Mouse (Mus musculus) liver, embryonic 11.5 days (tissue): ENCODE measurements around the gene Cyb5b. TPM values are rescaled to one million over a fixed set of nuclear protein-coding genes. Genes with fewer than 3 reads are reported as not detected.

Experiments used
- ATAC-seq: fragments of 200-750 bp; cut with Nextera tagmentation; replicated peaks from 2 replicates; pipeline ENCODE4 v1.8.0; 2017; ENCODE audit warnings: moderate number of reproducible peaks, mild to moderate bottlenecking, moderate TSS enrichment, moderate library complexity; ENCODE audit not compliant: low FRiP score
- DNase-seq: peaks from one replicate; pipeline ENCODE4 v3.0.0-alpha.2; 2017; ENCODE audit warnings: low spot score
- H3K27ac ChIP-seq: fragments of 300-500 bp; sonication (generic); 2 replicates; pipeline ENCODE4 v1.5.1; 2014; ENCODE audit warnings: mild to moderate bottlenecking, low read depth, low read length, control low read depth
- H3K27me3 ChIP-seq: fragments of 300-500 bp; sonication (generic); replicated peaks from 2 replicates; pipeline ENCODE4 v1.6.1; 2014; ENCODE audit warnings: low read length, mixed read lengths; ENCODE audit not compliant: control insufficient read depth, insufficient read depth
- H3K36me3 ChIP-seq: fragments of 300-500 bp; sonication (generic); 2 replicates; pipeline ENCODE4 v1.6.1; 2014; ENCODE audit warnings: mild to moderate bottlenecking, low read length, moderate library complexity, mixed read lengths; ENCODE audit not compliant: control insufficient read depth, insufficient read depth
- H3K4me1 ChIP-seq: fragments of 300-500 bp; sonication (generic); replicated peaks from 2 replicates; pipeline ENCODE4 v1.6.1; 2014; ENCODE audit warnings: low read length, mixed read lengths; ENCODE audit not compliant: control insufficient read depth, insufficient read depth
- H3K4me2 ChIP-seq: fragments of 300-500 bp; sonication (generic); 2 replicates; pipeline ENCODE4 v1.6.1; 2014; ENCODE audit warnings: mild to moderate bottlenecking, control low read depth, moderate library complexity
- H3K4me3 ChIP-seq: fragments of 300-500 bp; sonication (generic); 2 replicates; pipeline ENCODE4 v1.5.1; 2014; ENCODE audit warnings: low read depth, low read length, control low read depth
- H3K9ac ChIP-seq: fragments of 300-500 bp; sonication (generic); 2 replicates; pipeline ENCODE4 v1.6.1; 2014; ENCODE audit warnings: low read depth, low read length, control low read depth
- H3K9me3 ChIP-seq: fragments of 300-500 bp; sonication (generic); 2 replicates; pipeline ENCODE4 v1.6.1; 2016; ENCODE audit warnings: low read length, inconsistent platforms, mixed read lengths; ENCODE audit not compliant: control insufficient read depth
- WGBS: fragments of 180-500 bp; shearing (Covaris S2); extraction: QIAGEN DNeasy Blood & Tissue Kit; methylation state at CpG from one replicate; pipeline ENCODE4 v1.1.7; 2014; 5-methylcytosine and 5-hydroxymethylcytosine counted together
- polyA plus RNA-seq: library from polyadenylated mRNA; unstranded; fragments of >200 nt; fragmentation: Nextera tagmentation; extraction: Ambion mirVana; gene quantifications from 2 replicates; pipeline ENCODE4 v1.2.1, GENCODE M21; 2014

Gene Cyb5b
- polyA plus RNA-seq, 1 experiment from 2014 or later, result 77.1 TPM

DNA sequence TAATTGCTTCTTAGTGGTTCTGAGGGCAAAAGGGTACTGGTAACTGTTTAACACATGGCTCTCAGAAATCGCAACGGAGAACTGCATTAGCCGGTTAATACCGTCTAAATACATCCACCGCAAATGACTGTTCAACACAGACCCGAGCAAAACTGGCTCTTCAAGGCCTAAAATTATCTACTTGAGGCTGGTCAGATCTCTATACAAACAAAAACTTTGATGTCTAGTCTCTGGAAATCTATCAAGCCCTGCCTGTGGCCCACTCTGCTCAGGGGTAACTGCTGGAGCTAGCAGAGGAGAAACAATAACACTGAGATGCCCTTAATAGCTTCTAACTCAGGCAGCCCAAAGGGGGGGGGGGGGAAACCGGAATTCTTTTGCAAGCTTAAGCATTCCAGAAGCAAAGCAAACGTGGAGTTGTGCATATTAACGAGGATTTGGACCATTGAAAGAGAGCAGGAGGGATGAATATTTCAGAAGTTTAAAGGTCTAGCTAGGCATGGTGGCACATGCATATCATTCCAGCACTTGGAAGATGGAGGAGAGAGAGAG lies 27.3 kb upstream of the Cyb5b start:
- no peak for ATAC-seq
- Histone ChIP-seq H3K9me3 (no peaks in the 10 kb centered on the region), H3K4me1 (peaks cover 3% of the 10 kb centered on the region; the same call in 1 of the 2 replicates), H3K27me3 (no peaks in the 10 kb centered on the region), H3K4me3 (no peak overlapping the region), H3K27ac (no peak overlapping the region), H3K4me2 (no peak overlapping the region), H3K36me3 (no peaks in the 10 kb centered on the region), H3K9ac (no peak overlapping the region)
- WGBS, result 43% methylated on average over 9 of the region's 9 CpGs
- no peak for DNase-seq

DNA sequence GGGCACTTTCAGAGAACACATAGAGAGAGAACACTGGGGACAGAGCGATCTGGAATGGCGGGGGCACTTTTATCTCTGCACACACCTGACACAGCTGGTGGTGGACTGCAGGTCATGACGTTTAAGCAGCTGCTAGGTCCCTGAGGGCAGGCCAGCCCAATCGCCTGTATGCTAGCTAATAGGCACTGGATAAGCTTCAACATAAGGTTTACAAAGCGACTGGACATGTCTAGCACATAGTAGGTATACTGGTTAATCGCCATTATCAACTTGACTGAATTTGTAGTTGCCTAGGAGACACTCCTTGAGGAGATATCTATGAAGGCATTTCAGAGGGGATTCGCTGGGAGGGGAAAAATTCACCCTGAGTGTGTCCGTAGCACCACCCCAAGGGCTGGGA lies 26.1 kb upstream of the Cyb5b start:
- H3K4me1 ChIP-seq, result no peaks in the 10 kb centered on the region
- no peaks in the 10 kb centered on the region for H3K9me3 ChIP-seq
- 64% methylated on average over 8 of the region's 8 CpGs for WGBS
- no peak overlapping the region for H3K9ac ChIP-seq
- no peak overlapping the region for H3K4me3 ChIP-seq
- no peaks in the 10 kb centered on the region for H3K27me3 ChIP-seq
- H3K4me2 ChIP-seq, result no peak overlapping the region
- no peak overlapping the region for H3K27ac ChIP-seq
- no peak for DNase-seq
- ATAC-seq, result no peak
- H3K36me3 ChIP-seq, result no peaks in the 10 kb centered on the region

DNA sequence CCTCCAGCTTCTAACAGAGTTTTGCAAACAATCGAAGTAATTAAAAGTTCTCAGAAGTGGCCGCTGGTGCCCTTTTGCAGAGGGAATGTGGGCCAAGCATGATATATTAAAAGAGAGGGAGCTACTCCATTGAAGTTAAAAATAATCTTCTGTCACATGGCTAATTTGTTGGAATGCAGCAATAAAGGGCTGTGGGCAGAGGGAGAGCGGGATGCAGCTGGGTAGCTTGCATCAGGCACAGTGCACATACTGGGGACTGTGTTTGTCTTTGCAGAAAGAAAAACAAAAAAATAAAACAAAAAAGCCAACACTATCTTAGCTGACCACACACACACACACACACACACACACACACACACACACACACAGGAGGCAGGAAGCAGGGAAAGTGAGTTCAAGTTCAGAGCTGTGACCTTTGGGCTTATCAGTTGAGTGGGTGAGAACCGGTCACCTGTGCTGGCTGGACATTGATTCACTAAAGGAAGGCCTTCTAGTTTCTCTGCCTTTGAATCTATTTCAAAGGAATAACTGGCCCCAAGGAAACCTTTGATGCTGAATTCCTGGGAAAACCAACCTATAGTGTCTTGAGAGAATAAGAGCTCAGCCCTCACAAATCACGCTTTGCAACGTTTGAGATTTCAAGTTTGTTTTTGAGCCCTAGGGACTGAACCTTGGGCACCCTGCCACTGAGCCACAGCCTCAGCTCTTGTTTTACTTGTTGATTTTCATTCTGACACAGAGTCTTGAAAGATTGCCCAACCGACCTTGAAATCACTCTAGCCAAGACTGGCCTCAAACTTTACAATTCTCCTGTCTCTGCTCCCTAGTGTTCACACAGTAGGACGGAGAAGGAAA lies 21.0 kb upstream of the Cyb5b start:
- DNase-seq (no peak), ATAC-seq (no peak)
- Histone ChIP-seq H3K9me3 (no peaks in the 10 kb centered on the region), H3K4me2 (no peak overlapping the region), H3K27me3 (no peaks in the 10 kb centered on the region), H3K4me1 (no peaks in the 10 kb centered on the region), H3K9ac (no peak overlapping the region), H3K36me3 (no peaks in the 10 kb centered on the region), H3K27ac (no peak overlapping the region), H3K4me3 (no peak overlapping the region)
- WGBS, result 70% methylated on average over 8 of the region's 8 CpGs

DNA sequence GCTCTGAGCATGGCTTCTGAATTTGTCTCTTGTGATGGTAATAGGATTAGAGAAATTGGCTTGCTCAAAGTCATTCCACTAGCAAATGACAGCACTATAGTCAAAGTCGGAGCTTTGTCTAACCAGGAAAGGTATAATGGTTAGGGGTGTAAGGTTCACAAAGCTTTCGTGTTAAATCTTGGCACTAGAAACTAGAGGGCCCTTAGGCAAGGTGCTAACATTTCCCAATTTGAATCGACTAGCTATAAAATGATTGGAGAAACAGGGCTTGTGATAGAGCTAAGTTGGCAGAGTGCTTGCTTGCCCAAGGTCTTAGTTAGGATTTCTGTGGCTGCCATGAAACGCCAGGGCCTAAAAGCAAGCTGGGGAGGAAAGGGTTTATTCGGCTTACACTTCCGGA lies 20.4 kb upstream of the Cyb5b start:
- Histone ChIP-seq H3K4me2 (no peak overlapping the region), H3K9ac (no peak overlapping the region), H3K27me3 (no peaks in the 10 kb centered on the region), H3K4me1 (no peaks in the 10 kb centered on the region), H3K36me3 (no peaks in the 10 kb centered on the region), H3K27ac (no peak overlapping the region), H3K9me3 (no peaks in the 10 kb centered on the region), H3K4me3 (no peak overlapping the region)
- 85% methylated on average over 6 of the region's 6 CpGs for WGBS
- DNase-seq (no peak), ATAC-seq (no peak)

DNA sequence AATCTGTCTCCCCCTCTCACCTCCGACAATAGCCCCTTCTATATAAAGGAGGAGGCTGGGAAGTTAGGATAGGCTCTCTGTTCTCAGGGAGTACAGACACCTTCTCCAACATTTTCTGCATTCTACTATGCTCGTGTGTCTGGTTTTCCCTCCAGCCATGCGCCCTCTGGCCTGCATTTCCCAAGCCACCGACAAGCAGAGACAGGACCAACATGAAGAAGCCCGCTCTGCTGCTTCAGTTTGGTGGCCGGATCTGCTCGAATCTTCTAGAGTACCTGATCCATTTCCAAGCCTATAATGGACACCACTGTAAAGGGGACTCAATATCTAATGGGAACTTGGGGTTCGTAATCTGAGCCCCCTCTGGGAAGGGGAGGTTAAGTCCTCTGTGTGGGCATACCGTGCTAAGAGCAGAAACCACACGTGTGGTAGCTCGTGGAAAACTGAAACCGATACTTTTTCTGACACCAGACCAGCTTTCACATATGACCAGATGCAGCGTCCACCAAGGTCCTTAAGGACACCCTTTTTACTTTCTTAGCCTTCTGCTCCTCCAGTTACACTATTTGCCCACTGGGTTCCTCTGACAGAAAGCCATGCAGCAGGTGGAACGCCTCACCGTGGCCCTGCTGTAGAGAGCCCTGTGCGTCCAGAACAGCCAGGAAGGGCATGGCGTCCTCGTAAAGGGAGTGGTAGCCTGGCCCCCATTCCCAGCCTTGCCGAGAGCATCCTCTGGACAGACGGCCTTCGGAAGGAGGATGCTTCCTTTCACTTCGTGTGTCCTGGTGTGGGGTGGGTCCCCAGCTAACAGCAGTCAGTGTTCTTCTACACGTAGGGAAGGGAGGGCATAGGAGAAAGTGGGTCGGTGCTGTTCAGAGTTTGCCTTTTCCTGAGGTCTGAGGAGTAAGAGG lies 17.6 kb upstream of the Cyb5b start:
- 81% methylated on average over 24 of the region's 24 CpGs for WGBS
- no peak overlapping the region for H3K27ac ChIP-seq
- H3K9me3 ChIP-seq, result no peaks in the 10 kb centered on the region
- no peak for ATAC-seq
- no peak overlapping the region for H3K4me3 ChIP-seq
- H3K27me3 ChIP-seq, result no peaks in the 10 kb centered on the region
- H3K9ac ChIP-seq, result no peak overlapping the region
- H3K4me2 ChIP-seq, result no peak overlapping the region
- DNase-seq, result no peak
- no peaks in the 10 kb centered on the region for H3K4me1 ChIP-seq
- H3K36me3 ChIP-seq, result no peaks in the 10 kb centered on the region

DNA sequence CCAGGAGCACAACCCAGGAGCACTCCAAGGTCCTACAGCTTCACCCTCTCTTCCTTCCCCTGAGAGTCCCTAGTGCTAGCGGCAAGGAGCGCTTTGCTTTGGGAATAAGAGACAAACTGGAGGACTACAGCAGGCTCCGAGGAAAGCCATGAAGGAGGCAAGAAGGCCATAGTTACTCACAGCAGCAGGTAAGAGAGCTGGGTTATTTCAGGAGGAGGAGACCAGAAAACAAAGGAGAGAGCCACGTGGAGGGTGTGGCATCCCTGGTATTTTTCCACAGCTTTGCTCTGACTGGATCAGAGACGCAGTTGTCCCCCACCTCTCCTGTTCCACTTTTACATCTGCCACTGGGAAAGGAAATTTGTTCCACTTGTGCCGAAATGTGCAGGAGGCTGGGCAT lies 16.6 kb upstream of the Cyb5b start:
- Histone ChIP-seq H3K36me3 (no peaks in the 10 kb centered on the region), H3K4me3 (no peak overlapping the region), H3K4me2 (no peak overlapping the region), H3K9ac (no peak overlapping the region), H3K27me3 (no peaks in the 10 kb centered on the region), H3K9me3 (no peaks in the 10 kb centered on the region), H3K27ac (no peak overlapping the region), H3K4me1 (no peaks in the 10 kb centered on the region)
- DNase-seq, result no peak
- no peak for ATAC-seq
- WGBS, result 65% methylated on average over 6 of the region's 6 CpGs

DNA sequence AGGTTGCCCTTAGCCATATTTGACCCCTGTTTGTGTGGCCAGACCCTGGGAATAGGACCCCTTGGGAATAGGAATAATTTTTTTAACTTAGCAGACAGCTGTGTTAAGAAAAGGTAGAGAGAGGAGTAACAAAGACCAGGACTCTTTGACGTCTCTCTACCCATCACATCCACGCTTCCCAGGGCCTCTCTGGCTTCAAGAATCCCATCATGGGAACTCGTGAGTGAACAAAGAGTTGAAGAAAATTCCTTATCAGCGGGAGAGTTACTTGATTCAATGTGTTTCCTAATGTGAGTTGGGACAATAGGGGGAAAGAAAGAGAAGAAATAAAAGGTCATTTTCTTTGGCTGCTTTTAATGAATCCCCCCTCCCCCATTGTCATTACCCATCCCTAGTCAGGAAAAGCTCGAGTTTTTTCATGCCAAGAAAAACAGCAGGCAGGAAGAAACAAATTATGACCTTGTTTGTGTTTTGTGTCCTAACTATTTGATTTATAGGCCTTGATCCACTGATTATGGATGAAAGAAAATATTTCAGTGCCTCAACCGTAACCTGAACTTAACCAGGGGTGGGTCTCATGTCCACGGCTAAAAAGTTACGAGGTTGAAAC lies 14.3 kb upstream of the Cyb5b start:
- Histone ChIP-seq H3K36me3 (no peaks in the 10 kb centered on the region), H3K27me3 (no peaks in the 10 kb centered on the region), H3K4me1 (peaks cover 10% of the 10 kb centered on the region), H3K4me2 (no peak overlapping the region), H3K4me3 (no peak overlapping the region), H3K9ac (no peak overlapping the region), H3K9me3 (no peaks in the 10 kb centered on the region), H3K27ac (no peak overlapping the region)
- DNase-seq (no peak), ATAC-seq (no peak)
- 66% methylated on average over 8 of the region's 8 CpGs for WGBS

DNA sequence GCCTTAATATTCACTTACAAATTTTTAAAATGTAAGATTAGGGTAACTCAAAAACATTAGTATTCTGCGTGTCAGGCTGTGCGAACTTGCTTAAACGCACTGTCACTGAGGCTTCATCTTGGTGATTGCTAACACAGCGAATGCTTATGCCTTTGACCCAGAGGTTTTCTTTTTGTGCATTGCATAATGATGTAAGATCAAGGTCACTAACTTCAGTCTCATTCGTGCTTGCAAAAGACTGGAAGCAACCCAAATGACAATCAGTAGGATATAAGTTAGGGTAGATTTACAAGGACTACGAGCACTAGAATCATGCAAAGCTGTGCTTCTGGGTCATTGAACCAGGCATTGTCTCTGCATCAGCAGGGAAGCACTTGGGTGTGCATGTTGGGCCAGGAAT lies 12.8 kb upstream of the Cyb5b start:
- no peaks in the 10 kb centered on the region for H3K27me3 ChIP-seq
- peaks cover 10% of the 10 kb centered on the region for H3K4me1 ChIP-seq
- WGBS, result 91% methylated on average over 6 of the region's 6 CpGs
- no peak overlapping the region for H3K4me2 ChIP-seq
- DNase-seq (no peak), ATAC-seq (no peak)
- H3K9ac ChIP-seq, result no peak overlapping the region
- no peak overlapping the region for H3K4me3 ChIP-seq
- no peaks in the 10 kb centered on the region for H3K9me3 ChIP-seq
- no peaks in the 10 kb centered on the region for H3K36me3 ChIP-seq
- H3K27ac ChIP-seq, result no peak overlapping the region
